Mouse (Mus musculus) embryonic facial prominence, embryonic 14.5 days (tissue): ENCODE measurements around the gene Gpc5. TPM values are rescaled to one million over a fixed set of nuclear protein-coding genes. Genes with fewer than 3 reads are reported as not detected.

Source experiments
- ATAC-seq: fragments of 200-750 bp; cut with Nextera tagmentation; 2 replicates; pipeline ENCODE4 v1.8.0; 2017; ENCODE audit warnings: low read depth, moderate number of reproducible peaks, moderate TSS enrichment
- DNase-seq: peaks from one replicate; pipeline ENCODE4 v3.0.0-alpha.2; 2015; ENCODE audit warnings: low spot score
- H3K27ac ChIP-seq: fragments of 300-500 bp; sonication (generic); replicated peaks from 2 replicates; pipeline ENCODE4 v1.5.1; 2014; ENCODE audit warnings: low read depth, mild to moderate bottlenecking, low read length, moderate library complexity
- H3K27me3 ChIP-seq: fragments of 300-500 bp; sonication (generic); replicated peaks from 2 replicates; pipeline ENCODE4 v1.6.1; 2014; ENCODE audit warnings: low read length; ENCODE audit not compliant: control insufficient read depth, insufficient read depth
- H3K36me3 ChIP-seq: fragments of 300-500 bp; sonication (generic); 2 replicates; pipeline ENCODE4 v1.6.1; 2014; ENCODE audit warnings: low read length, mixed read lengths; ENCODE audit not compliant: control insufficient read depth, insufficient read depth
- H3K4me1 ChIP-seq: fragments of 300-500 bp; sonication (generic); 2 replicates; pipeline ENCODE4 v1.6.1; 2014; ENCODE audit warnings: antibody characterized with exemption, low read length; ENCODE audit not compliant: control insufficient read depth, insufficient read depth
- H3K4me2 ChIP-seq: fragments of 300-500 bp; sonication (generic); 2 replicates; pipeline ENCODE4 v1.6.1; 2014; ENCODE audit warnings: low read depth, mild to moderate bottlenecking, low read length, moderate library complexity, mixed read lengths
- H3K4me3 ChIP-seq: fragments of 300-500 bp; sonication (generic); 2 replicates; pipeline ENCODE4 v1.5.1; 2014; ENCODE audit warnings: low read depth, mild to moderate bottlenecking, low read length
- H3K9ac ChIP-seq: fragments of 300-500 bp; sonication (generic); 2 replicates; pipeline ENCODE4 v1.6.1; 2014; ENCODE audit warnings: low read depth, mild to moderate bottlenecking, low read length, moderate library complexity, mixed read lengths
- H3K9me3 ChIP-seq: fragments of 300-500 bp; sonication (generic); 2 replicates; pipeline ENCODE4 v1.6.1; 2016; ENCODE audit warnings: low read length; ENCODE audit not compliant: control insufficient read depth
- WGBS: fragments of 180-500 bp; shearing (Covaris S2); extraction: QIAGEN DNeasy Blood & Tissue Kit; methylation state at CpG from one replicate; pipeline ENCODE4 v1.1.7; 2014; 5-methylcytosine and 5-hydroxymethylcytosine counted together
- polyA plus RNA-seq: library from polyadenylated mRNA; unstranded; fragments of >200 nt; fragmentation: Nextera tagmentation; extraction: Ambion mirVana; gene quantifications from 2 replicates; pipeline ENCODE4 v1.2.1, GENCODE M21; 2014

The Gpc5 gene
- polyA plus RNA-seq, 1 experiment from 2014 or later, result 0.31 TPM

DNA sequence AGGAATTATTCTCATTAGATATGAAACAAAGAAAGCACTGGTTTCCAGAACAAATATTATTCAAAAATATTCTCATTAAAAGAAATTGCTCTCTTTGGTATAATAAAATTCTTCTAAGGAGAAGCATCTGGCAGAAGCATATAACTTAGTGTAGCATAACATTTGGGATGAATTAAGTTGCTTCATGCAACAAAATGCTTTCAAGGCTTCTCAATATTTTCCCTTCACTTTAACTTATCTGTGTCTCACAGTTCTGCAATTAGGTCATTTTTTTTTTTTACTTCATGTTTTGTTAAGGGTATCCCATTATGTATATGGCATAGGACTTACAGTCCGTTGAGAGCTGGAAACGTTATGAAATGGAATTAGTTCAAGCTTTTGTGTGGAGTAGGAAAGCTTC, 250.6 kb downstream of the Gpc5 start:
- DNase-seq, result peak; percentile 9
- ATAC-seq, result no peak
- no peak overlapping the region for H3K9ac ChIP-seq
- no peak overlapping the region for H3K4me3 ChIP-seq
- H3K27ac ChIP-seq, result no peak overlapping the region
- no peaks in the 10 kb centered on the region for H3K9me3 ChIP-seq
- no peak overlapping the region for H3K4me2 ChIP-seq
- H3K27me3 ChIP-seq, result no peaks in the 10 kb centered on the region
- no peaks in the 10 kb centered on the region for H3K4me1 ChIP-seq
- WGBS, result 43% methylated on average over 2 of the region's 2 CpGs
- H3K36me3 ChIP-seq, result no peaks in the 10 kb centered on the region

DNA sequence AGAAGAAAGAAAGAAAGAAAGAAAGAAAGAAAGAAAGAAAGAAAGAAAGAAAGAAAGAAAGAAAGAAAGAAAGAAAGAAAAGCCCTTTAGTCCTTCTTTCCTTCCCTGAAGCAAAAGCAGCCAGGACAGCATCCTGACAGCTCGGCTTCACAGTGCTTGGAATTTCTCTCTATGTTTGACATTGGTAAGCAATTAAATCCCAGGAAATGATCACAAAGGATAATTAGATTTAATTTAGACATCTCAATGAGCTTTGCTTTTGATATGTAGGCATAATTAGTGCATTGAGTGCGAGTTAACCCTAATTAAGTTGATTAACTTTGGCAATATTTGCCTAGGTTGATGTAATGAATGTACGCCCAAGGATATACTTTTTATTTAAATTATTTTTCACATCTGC, 257.4 kb downstream of the Gpc5 start:
- WGBS, result 67% methylated on average over 3 of the region's 3 CpGs
- DNase-seq, result no peak
- ATAC-seq, result no peak
- Histone ChIP-seq H3K9me3 (no peaks in the 10 kb centered on the region), H3K4me3 (no peak overlapping the region), H3K9ac (no peak overlapping the region), H3K36me3 (no peaks in the 10 kb centered on the region), H3K27me3 (no peaks in the 10 kb centered on the region), H3K4me2 (no peak overlapping the region), H3K4me1 (no peaks in the 10 kb centered on the region), H3K27ac (no peak overlapping the region)

DNA sequence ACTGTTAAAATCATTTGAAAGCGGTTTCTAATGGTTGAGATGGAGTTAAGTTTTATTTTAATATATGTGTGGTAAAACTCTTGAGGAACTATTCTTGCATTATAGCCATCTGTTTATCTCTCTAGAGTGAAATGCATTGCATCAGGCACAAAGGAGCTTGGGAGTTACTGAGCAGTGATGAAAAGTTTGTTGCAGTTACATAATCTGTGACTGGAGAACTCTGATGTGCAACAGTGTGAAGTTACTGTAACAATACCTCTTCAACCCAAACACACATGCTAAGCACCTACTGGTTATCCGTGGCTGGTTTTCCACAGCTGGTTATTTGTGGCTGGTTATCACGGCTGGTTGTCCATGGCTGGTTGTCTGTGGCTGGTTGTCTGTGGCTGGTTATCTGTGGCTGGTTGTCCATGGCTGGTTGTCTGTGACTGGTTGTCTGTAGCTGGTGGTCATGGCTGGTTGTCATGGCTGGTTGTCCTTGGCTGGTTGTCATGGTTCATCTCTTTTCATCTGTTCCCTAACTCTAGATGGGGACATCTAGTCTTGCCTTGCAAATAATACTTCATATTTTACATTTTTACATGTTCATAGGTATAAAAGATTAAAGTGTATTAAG, 273.4 kb downstream of the Gpc5 start:
- Histone ChIP-seq H3K27ac (no peak overlapping the region), H3K4me1 (no peaks in the 10 kb centered on the region), H3K4me2 (no peak overlapping the region), H3K4me3 (no peak overlapping the region), H3K27me3 (no peaks in the 10 kb centered on the region), H3K9ac (no peak overlapping the region), H3K9me3 (no peaks in the 10 kb centered on the region), H3K36me3 (no peaks in the 10 kb centered on the region)
- WGBS, result 84% methylated on average over 3 of the region's 3 CpGs
- DNase-seq (no peak), ATAC-seq (no peak)

DNA sequence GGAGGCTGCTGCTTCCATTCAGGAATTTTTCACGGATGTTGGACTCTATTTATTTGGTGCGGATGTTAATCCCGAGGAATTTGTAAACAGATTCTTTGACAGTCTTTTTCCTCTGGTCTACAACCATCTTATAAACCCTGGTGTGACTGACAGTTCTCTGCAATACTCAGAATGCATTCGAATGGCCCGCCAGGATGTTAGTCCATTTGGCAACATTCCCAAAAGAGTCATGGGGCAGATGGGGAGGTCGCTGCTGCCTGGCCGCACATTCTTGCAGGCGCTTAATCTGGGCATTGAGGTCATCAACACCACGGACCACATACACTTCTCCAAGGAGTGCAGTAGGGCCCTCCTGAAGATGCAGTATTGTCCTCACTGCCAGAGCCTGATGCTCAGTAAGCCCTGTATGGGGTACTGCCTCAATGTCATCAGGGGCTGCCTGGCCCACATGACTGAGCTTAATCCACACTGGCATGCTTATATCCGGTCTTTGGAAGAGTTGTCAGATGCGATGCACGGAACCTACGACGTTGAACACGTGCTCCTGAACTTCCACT, 277.7 kb downstream of the Gpc5 start:
- Histone ChIP-seq H3K4me2 (no peak overlapping the region), H3K4me3 (no peak overlapping the region), H3K36me3 (no peaks in the 10 kb centered on the region), H3K4me1 (no peaks in the 10 kb centered on the region), H3K9me3 (no peaks in the 10 kb centered on the region), H3K9ac (no peak overlapping the region), H3K27ac (no peak overlapping the region), H3K27me3 (no peaks in the 10 kb centered on the region)
- DNase-seq, result no peak
- ATAC-seq, result no peak
- WGBS, result 79% methylated on average over 15 of the region's 15 CpGs

DNA sequence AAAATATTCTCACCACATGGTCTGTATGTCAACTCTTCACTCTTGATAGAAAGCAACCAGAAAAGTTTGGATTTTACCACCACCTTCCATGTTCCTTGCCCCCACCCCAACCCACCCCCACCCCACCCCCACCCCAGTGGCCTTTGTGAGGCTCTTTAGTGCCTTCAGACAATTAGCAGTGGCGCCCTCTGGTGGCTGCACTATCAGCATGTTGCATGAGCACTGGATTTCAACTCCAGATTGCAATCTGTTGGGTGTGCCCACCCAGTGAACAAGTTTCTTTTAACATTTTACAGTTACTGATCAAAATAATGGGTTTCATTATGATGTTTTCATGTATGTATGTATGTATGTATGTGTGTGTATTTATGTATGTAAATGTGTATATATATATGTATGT, 279.1 kb downstream of the Gpc5 start:
- no peaks in the 10 kb centered on the region for H3K4me1 ChIP-seq
- no peak overlapping the region for H3K4me3 ChIP-seq
- no peaks in the 10 kb centered on the region for H3K36me3 ChIP-seq
- H3K27ac ChIP-seq, result no peak overlapping the region
- ATAC-seq (no peak), DNase-seq (no peak)
- H3K9me3 ChIP-seq, result no peaks in the 10 kb centered on the region
- 15% methylated on average over 1 of the region's 1 CpGs for WGBS
- H3K4me2 ChIP-seq, result no peak overlapping the region
- H3K27me3 ChIP-seq, result no peaks in the 10 kb centered on the region
- H3K9ac ChIP-seq, result no peak overlapping the region

DNA sequence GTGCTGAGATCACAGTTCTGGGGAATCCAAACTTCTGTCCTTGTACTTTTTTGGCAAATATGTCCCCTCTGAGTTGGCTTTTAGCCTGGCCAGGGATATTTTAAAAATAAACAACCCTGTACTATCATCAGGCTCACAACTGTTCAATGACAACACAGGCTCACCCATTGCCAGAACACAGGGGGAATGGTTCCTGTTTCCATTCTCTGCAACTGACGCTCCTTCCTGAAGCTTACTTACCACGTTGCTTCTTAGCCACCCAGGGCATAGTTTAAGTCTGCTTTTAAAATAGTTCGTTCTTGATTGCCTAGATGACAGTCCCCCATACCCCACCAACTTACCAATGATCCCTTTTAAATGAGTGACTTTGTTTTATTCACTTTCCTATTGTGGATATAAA, 299.8 kb downstream of the Gpc5 start:
- Histone ChIP-seq H3K4me3 (no peak overlapping the region), H3K4me2 (no peak overlapping the region), H3K36me3 (no peaks in the 10 kb centered on the region), H3K27ac (no peak overlapping the region), H3K27me3 (no peaks in the 10 kb centered on the region), H3K9me3 (no peaks in the 10 kb centered on the region), H3K4me1 (no peaks in the 10 kb centered on the region), H3K9ac (no peak overlapping the region)
- DNase-seq (no peak), ATAC-seq (no peak)
- whole genome bisulfite sequencing, result 73% methylated on average over 3 of the region's 3 CpGs

DNA sequence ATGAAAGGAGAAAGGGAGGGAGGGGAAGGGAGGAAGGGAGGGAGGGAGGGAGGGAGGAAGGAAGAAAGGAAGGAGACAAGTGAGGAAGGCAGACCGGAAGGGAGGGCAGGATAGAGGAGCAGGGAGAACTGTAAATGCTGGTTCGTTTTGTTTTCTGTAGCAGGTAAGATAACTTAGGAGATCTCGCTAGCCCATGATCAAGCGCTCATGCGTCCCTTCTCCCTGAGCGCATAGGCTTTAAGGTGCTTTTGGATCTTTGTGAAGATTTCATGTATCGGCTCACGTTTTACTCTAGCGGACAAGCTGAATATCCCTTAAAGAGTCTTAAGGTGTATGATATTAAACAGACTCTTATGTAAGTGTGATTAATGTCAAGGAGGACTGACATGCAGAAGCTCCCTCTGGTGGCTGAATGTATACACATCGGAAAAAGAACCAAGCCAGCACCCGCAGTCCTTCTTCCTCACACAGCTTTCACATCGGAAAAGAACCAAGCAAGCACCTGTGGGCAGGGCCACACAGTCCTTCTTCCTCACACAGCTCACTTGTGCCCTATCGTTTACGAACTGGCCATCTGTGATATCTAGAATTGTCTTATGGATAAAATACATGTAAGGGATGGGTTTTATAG, 301.0 kb downstream of the Gpc5 start:
- Histone ChIP-seq H3K4me3 (no peak overlapping the region), H3K9me3 (no peaks in the 10 kb centered on the region), H3K36me3 (no peaks in the 10 kb centered on the region), H3K27me3 (no peaks in the 10 kb centered on the region), H3K4me1 (no peaks in the 10 kb centered on the region), H3K27ac (no peak overlapping the region), H3K9ac (no peak overlapping the region), H3K4me2 (no peak overlapping the region)
- 45% methylated on average over 14 of the region's 14 CpGs for WGBS
- DNase-seq, result peak; percentile 72
- peak; percentile 68; the same call in 1 of the 2 replicates for ATAC-seq

DNA sequence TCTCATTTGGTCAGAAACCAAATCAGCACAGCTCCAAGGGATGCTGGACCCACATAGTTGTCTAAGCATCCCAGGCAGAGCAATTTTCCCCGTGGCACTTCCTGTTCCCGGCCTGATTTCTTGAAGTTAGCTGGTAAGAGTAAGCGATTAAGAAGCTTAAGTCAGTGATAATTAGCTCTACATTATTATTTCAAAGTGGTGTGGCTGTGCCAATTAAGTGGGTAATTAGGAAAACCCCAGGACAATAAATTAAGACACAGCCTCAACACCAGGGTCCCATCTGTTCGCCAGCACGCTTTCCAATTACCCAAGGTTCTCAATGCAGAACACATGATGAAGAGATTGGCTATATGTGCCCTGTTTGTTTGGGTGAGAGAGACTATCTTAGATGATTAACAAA, 314.6 kb downstream of the Gpc5 start:
- 32% methylated on average over 5 of the region's 5 CpGs for WGBS
- no peak overlapping the region for H3K4me2 ChIP-seq
- ATAC-seq, result peak; percentile 75; the same call in 1 of the 2 replicates

More for the DNA sequence above, 314.6 kb downstream of the Gpc5 start:
- DNase-seq, result peak; percentile 5
- H3K9ac ChIP-seq, result no peak overlapping the region
- no peaks in the 10 kb centered on the region for H3K27me3 ChIP-seq
- H3K9me3 ChIP-seq, result no peaks in the 10 kb centered on the region
- H3K27ac ChIP-seq, result no peak overlapping the region
- H3K4me3 ChIP-seq, result no peak overlapping the region
- no peaks in the 10 kb centered on the region for H3K36me3 ChIP-seq
- H3K4me1 ChIP-seq, result no peaks in the 10 kb centered on the region
